Mouse (Mus musculus): Measurements from ENCODE around the gene Hjurp. TPM values are rescaled to one million over a fixed set of nuclear protein-coding genes. Genes with fewer than 3 reads are reported as not detected.

The Hjurp gene
- polyA plus RNA-seq, 1 experiment from 2014 or later = 211 TPM

GRCm38 (mm10) chr1:88233421-88234247 is 43.8 kb downstream of the Hjurp start:
- WGBS = 67% methylated on average over 14 of the region's 14 CpGs
- Histone ChIP-seq H3K4me1 (ENCODE audit: control insufficient read depth, insufficient read depth, low read length) (no peaks in the 10 kb centered on the region), H3K27me3 (ENCODE audit: control insufficient read depth, insufficient read depth, low read length) (no peaks in the 10 kb centered on the region), H3K4me3 (ENCODE audit: low read depth, low read length) (no peak overlapping the region), H3K36me3 (ENCODE audit: control insufficient read depth, insufficient read depth, low read length) (no peaks in the 10 kb centered on the region), H3K9ac (replicated peaks; ENCODE audit: low read depth, low read length) (no peak overlapping the region), H3K27ac (ENCODE audit: low read length) (no peak overlapping the region), H3K4me2 (replicated peaks; ENCODE audit: low read depth, low read length) (no peak overlapping the region), H3K9me3 (ENCODE audit: control insufficient read depth, low read depth, low read length) (peaks cover 89% of the 10 kb centered on the region)
- 0 out of 2 replicates have a peak, but pooled peaks have one; percentile 4 for ATAC-seq (ENCODE audit: insufficient number of reproducible peaks, insufficient read depth, low FRiP score, low read depth)

GRCm38 (mm10) chr1:88232664-88233380 is 44.6 kb downstream of the Hjurp start:
- Histone ChIP-seq H3K9ac (replicated peaks; ENCODE audit: low read depth, low read length) (no peak overlapping the region), H3K27me3 (ENCODE audit: control insufficient read depth, insufficient read depth, low read length) (no peaks in the 10 kb centered on the region), H3K9me3 (ENCODE audit: control insufficient read depth, low read depth, low read length) (peaks cover 89% of the 10 kb centered on the region), H3K4me2 (replicated peaks; ENCODE audit: low read depth, low read length) (no peak overlapping the region), H3K27ac (ENCODE audit: low read length) (no peak overlapping the region), H3K4me1 (ENCODE audit: control insufficient read depth, insufficient read depth, low read length) (no peaks in the 10 kb centered on the region), H3K36me3 (ENCODE audit: control insufficient read depth, insufficient read depth, low read length) (no peaks in the 10 kb centered on the region), H3K4me3 (ENCODE audit: low read depth, low read length) (no peak overlapping the region)
- ATAC-seq (ENCODE audit: insufficient number of reproducible peaks, insufficient read depth, low FRiP score, low read depth) = no peak
- WGBS = 57% methylated on average over 3 of the region's 3 CpGs

GRCm38 (mm10) chr1:88231803-88232499 is 45.5 kb downstream of the Hjurp start:
- no peaks in the 10 kb centered on the region for H3K4me1 ChIP-seq (ENCODE audit: control insufficient read depth, insufficient read depth, low read length)
- no peak overlapping the region for H3K27ac ChIP-seq (ENCODE audit: low read length)
- H3K9ac ChIP-seq (replicated peaks; ENCODE audit: low read depth, low read length) = no peak overlapping the region
- H3K36me3 ChIP-seq (ENCODE audit: control insufficient read depth, insufficient read depth, low read length) = no peaks in the 10 kb centered on the region
- H3K4me2 ChIP-seq (replicated peaks; ENCODE audit: low read depth, low read length) = no peak overlapping the region
- no peak overlapping the region for H3K4me3 ChIP-seq (ENCODE audit: low read depth, low read length)
- 66% methylated on average over 7 of the region's 7 CpGs for WGBS
- H3K9me3 ChIP-seq (ENCODE audit: control insufficient read depth, low read depth, low read length) = peaks cover 90% of the 10 kb centered on the region
- ATAC-seq (ENCODE audit: insufficient number of reproducible peaks, insufficient read depth, low FRiP score, low read depth) = no peak
- no peaks in the 10 kb centered on the region for H3K27me3 ChIP-seq (ENCODE audit: control insufficient read depth, insufficient read depth, low read length)

GRCm38 (mm10) chr1:88230981-88231802 is 46.2 kb downstream of the Hjurp start:
- Histone ChIP-seq H3K4me1 (ENCODE audit: control insufficient read depth, insufficient read depth, low read length) (no peaks in the 10 kb centered on the region), H3K4me2 (replicated peaks; ENCODE audit: low read depth, low read length) (no peak overlapping the region), H3K36me3 (ENCODE audit: control insufficient read depth, insufficient read depth, low read length) (no peaks in the 10 kb centered on the region), H3K27me3 (ENCODE audit: control insufficient read depth, insufficient read depth, low read length) (no peaks in the 10 kb centered on the region), H3K27ac (ENCODE audit: low read length) (no peak overlapping the region), H3K4me3 (ENCODE audit: low read depth, low read length) (no peak overlapping the region), H3K9me3 (ENCODE audit: control insufficient read depth, low read depth, low read length) (peaks cover 95% of the 10 kb centered on the region), H3K9ac (replicated peaks; ENCODE audit: low read depth, low read length) (no peak overlapping the region)
- WGBS = 75% methylated on average over 6 of the region's 6 CpGs
- no peak for ATAC-seq (ENCODE audit: insufficient number of reproducible peaks, insufficient read depth, low FRiP score, low read depth)

GRCm38 (mm10) chr1:88230421-88230820 is 47.0 kb downstream of the Hjurp start:
- WGBS = 72% methylated on average over 7 of the region's 7 CpGs
- no peaks in the 10 kb centered on the region for H3K36me3 ChIP-seq (ENCODE audit: control insufficient read depth, insufficient read depth, low read length)
- H3K4me1 ChIP-seq (ENCODE audit: control insufficient read depth, insufficient read depth, low read length) = no peaks in the 10 kb centered on the region
- H3K27ac ChIP-seq (ENCODE audit: low read length) = no peak overlapping the region
- H3K27me3 ChIP-seq (ENCODE audit: control insufficient read depth, insufficient read depth, low read length) = no peaks in the 10 kb centered on the region
- no peak overlapping the region for H3K4me3 ChIP-seq (ENCODE audit: low read depth, low read length)
- no peak overlapping the region for H3K9ac ChIP-seq (replicated peaks; ENCODE audit: low read depth, low read length)
- no peak for ATAC-seq (ENCODE audit: insufficient number of reproducible peaks, insufficient read depth, low FRiP score, low read depth)
- H3K9me3 ChIP-seq (ENCODE audit: control insufficient read depth, low read depth, low read length) = peaks cover 95% of the 10 kb centered on the region
- H3K4me2 ChIP-seq (replicated peaks; ENCODE audit: low read depth, low read length) = no peak overlapping the region

- Histone ChIP-seq H3K4me2 (replicated peaks; ENCODE audit: low read depth, low read length) (no peak overlapping the region), H3K4me1 (ENCODE audit: control insufficient read depth, insufficient read depth, low read length) (no peaks in the 10 kb centered on the region), H3K4me3 (ENCODE audit: low read depth, low read length) (no peak overlapping the region), H3K9ac (replicated peaks; ENCODE audit: low read depth, low read length) (no peak overlapping the region), H3K9me3 (ENCODE audit: control insufficient read depth, low read depth, low read length) (peaks cover 92% of the 10 kb centered on the region), H3K36me3 (ENCODE audit: control insufficient read depth, insufficient read depth, low read length) (no peaks in the 10 kb centered on the region), H3K27ac (ENCODE audit: low read length) (no peak overlapping the region), H3K27me3 (ENCODE audit: control insufficient read depth, insufficient read depth, low read length) (no peaks in the 10 kb centered on the region)
- 84% methylated on average over 5 of the region's 5 CpGs for WGBS
- ATAC-seq (ENCODE audit: insufficient number of reproducible peaks, insufficient read depth, low FRiP score, low read depth) = no peak
Measured at GRCm38 (mm10) chr1:88229986-88230385, 47.4 kb downstream of the Hjurp start.

- no peaks in the 10 kb centered on the region for H3K36me3 ChIP-seq (ENCODE audit: control insufficient read depth, insufficient read depth, low read length)
- WGBS = 78% methylated on average over 3 of the region's 3 CpGs
- no peak overlapping the region for H3K4me3 ChIP-seq (ENCODE audit: low read depth, low read length)
- H3K9ac ChIP-seq (replicated peaks; ENCODE audit: low read depth, low read length) = no peak overlapping the region
- H3K4me1 ChIP-seq (ENCODE audit: control insufficient read depth, insufficient read depth, low read length) = no peaks in the 10 kb centered on the region
- peaks cover 87% of the 10 kb centered on the region for H3K9me3 ChIP-seq (ENCODE audit: control insufficient read depth, low read depth, low read length)
- no peak for ATAC-seq (ENCODE audit: insufficient number of reproducible peaks, insufficient read depth, low FRiP score, low read depth)
- H3K27ac ChIP-seq (ENCODE audit: low read length) = no peak overlapping the region
- H3K4me2 ChIP-seq (replicated peaks; ENCODE audit: low read depth, low read length) = no peak overlapping the region
- no peaks in the 10 kb centered on the region for H3K27me3 ChIP-seq (ENCODE audit: control insufficient read depth, insufficient read depth, low read length)
Measured at GRCm38 (mm10) chr1:88229566-88229965, 47.9 kb downstream of the Hjurp start.

GRCm38 (mm10) chr1:88228121-88228520 is 49.3 kb downstream of the Hjurp start:
- H3K27me3 ChIP-seq (ENCODE audit: control insufficient read depth, insufficient read depth, low read length) = no peaks in the 10 kb centered on the region
- H3K9ac ChIP-seq (replicated peaks; ENCODE audit: low read depth, low read length) = no peak overlapping the region
- H3K9me3 ChIP-seq (ENCODE audit: control insufficient read depth, low read depth, low read length) = peaks cover 74% of the 10 kb centered on the region
- WGBS = 71% methylated on average over 7 of the region's 7 CpGs
- H3K4me3 ChIP-seq (ENCODE audit: low read depth, low read length) = no peak overlapping the region
- H3K4me2 ChIP-seq (replicated peaks; ENCODE audit: low read depth, low read length) = no peak overlapping the region
- no peaks in the 10 kb centered on the region for H3K36me3 ChIP-seq (ENCODE audit: control insufficient read depth, insufficient read depth, low read length)
- H3K4me1 ChIP-seq (ENCODE audit: control insufficient read depth, insufficient read depth, low read length) = no peaks in the 10 kb centered on the region
- H3K27ac ChIP-seq (ENCODE audit: low read length) = no peak overlapping the region
- 0 out of 2 replicates have a peak, but pooled peaks have one; percentile 3 for ATAC-seq (ENCODE audit: insufficient number of reproducible peaks, insufficient read depth, low FRiP score, low read depth)

Data from stomach, embryonic 14.5 days (tissue).